Mouse (Mus musculus): Measurements from ENCODE around the gene Eid1.

Eid1 gene

GRCm38 (mm10) chr2:125670846-125671245 lies 2.0 kb upstream of the Eid1 start:
- peak in 1 of 2 experiments; percentile 22 for DNase-seq

- peak in 1 of 2 experiments; percentile 11 for DNase-seq
Measured at GRCm38 (mm10) chr2:125672568-125672956, 333 bp upstream of the Eid1 start.

- no peak for DNase-seq
Measured at GRCm38 (mm10) chr2:125681811-125682210, 8.9 kb downstream of the Eid1 start.

GRCm38 (mm10) chr2:125683895-125684294 lies 11.0 kb downstream of the Eid1 start:
- DNase-seq = no peak

- DNase-seq = no peak
Measured at GRCm38 (mm10) chr2:125684559-125685440, 11.9 kb downstream of the Eid1 start.

- DNase-seq = no peak
Measured at GRCm38 (mm10) chr2:125685441-125686150, 12.7 kb downstream of the Eid1 start.

- no peak for DNase-seq
Measured at GRCm38 (mm10) chr2:125692010-125692409, 19.1 kb downstream of the Eid1 start.

- no peak for DNase-seq
Measured at GRCm38 (mm10) chr2:125694798-125695197, 21.9 kb downstream of the Eid1 start.

GRCm38 (mm10) chr2:125696219-125696618 lies 23.3 kb downstream of the Eid1 start:
- DNase-seq = peak; percentile 39 to 62

GRCm38 (mm10) chr2:125701606-125702005 lies 28.7 kb downstream of the Eid1 start:
- DNase-seq = no peak

- DNase-seq = no peak
Measured at GRCm38 (mm10) chr2:125702851-125703250, 30.0 kb downstream of the Eid1 start.

- no peak for DNase-seq
Measured at GRCm38 (mm10) chr2:125704907-125705631, 32.2 kb downstream of the Eid1 start.

- DNase-seq = no peak
Measured at GRCm38 (mm10) chr2:125706510-125706921, 33.6 kb downstream of the Eid1 start.

- DNase-seq = no peak
Measured at GRCm38 (mm10) chr2:125716599-125716998, 43.7 kb downstream of the Eid1 start.

GRCm38 (mm10) chr2:125723086-125723407 lies 50.2 kb downstream of the Eid1 start:
- no peak for DNase-seq

GRCm38 (mm10) chr2:125723408-125724085 lies 50.7 kb downstream of the Eid1 start:
- peak; percentile 60 to 80 for DNase-seq

- DNase-seq = peak; percentile 3 to 10
Measured at GRCm38 (mm10) chr2:125724086-125724430, 51.2 kb downstream of the Eid1 start, which contains the start of gene Shc4. Gene Shc4 (minus strand): TSS chr2:125724148.
